Mouse (Mus musculus) bone marrow, adult 2 months (tissue): ENCODE measurements around the gene Il27. TPM values are rescaled to one million over a fixed set of nuclear protein-coding genes. Genes with fewer than 3 reads are reported as not detected.
"Not testable (repeated sequence)": the region's sequence is repeated elsewhere in the genome, so short reads cannot be mapped to it uniquely, and the experiment has no call there.

Experiments used
- H3K27ac ChIP-seq: fragments of 200-500 bp; 2 replicates; pipeline ENCODE4 v1.5.1; 2012; ENCODE audit warnings: low read depth, mild to moderate bottlenecking, control low read depth, inconsistent platforms, low read length; ENCODE audit not compliant: control insufficient read depth, poor library complexity, insufficient read depth
- H3K4me1 ChIP-seq: fragments of 200-500 bp; 2 replicates; pipeline ENCODE4 v1.6.1; 2011; ENCODE audit warnings: low read length; ENCODE audit not compliant: control insufficient read depth, insufficient read depth
- H3K4me3 ChIP-seq: fragments of 200-500 bp; replicated peaks from 2 replicates; pipeline ENCODE3; 2011; ENCODE audit warnings: mild to moderate bottlenecking, low read depth, low read length, control low read depth; ENCODE audit not compliant: control insufficient read depth
- CTCF ChIP-seq: fragments of 200-500 bp; IDR thresholded peaks from 2 replicates; pipeline ENCODE4 v1.5.1; 2011; ENCODE audit warnings: low read length, control low read depth; ENCODE audit not compliant: control insufficient read depth, insufficient read depth
- POLR2A ChIP-seq: fragments of 200-500 bp; IDR thresholded peaks from 2 replicates; pipeline ENCODE4 v1.6.1; 2011; ENCODE audit warnings: low read depth, mild to moderate bottlenecking, control low read depth, low read length, borderline replicate concordance; ENCODE audit not compliant: control insufficient read depth
- WGBS: fragments of 180-500 bp; shearing (Covaris S2); methylation state at CpG from one replicate; pipeline ENCODE4 v1.1.7; 2018; 5-methylcytosine and 5-hydroxymethylcytosine counted together
- polyA plus RNA-seq: library from polyadenylated mRNA; stranded (reverse); fragments of >200 nt; gene quantifications from 2 replicates; pipeline ENCODE4 v1.2.4, GENCODE M21; 2011; ENCODE audit warnings: low replicate concordance; ENCODE audit not compliant: missing spikeins, insufficient read depth, insufficient read length

Il27 gene
- polyA plus RNA-seq: 1.9 and 6.0 TPM in 2 replicates

DNA sequence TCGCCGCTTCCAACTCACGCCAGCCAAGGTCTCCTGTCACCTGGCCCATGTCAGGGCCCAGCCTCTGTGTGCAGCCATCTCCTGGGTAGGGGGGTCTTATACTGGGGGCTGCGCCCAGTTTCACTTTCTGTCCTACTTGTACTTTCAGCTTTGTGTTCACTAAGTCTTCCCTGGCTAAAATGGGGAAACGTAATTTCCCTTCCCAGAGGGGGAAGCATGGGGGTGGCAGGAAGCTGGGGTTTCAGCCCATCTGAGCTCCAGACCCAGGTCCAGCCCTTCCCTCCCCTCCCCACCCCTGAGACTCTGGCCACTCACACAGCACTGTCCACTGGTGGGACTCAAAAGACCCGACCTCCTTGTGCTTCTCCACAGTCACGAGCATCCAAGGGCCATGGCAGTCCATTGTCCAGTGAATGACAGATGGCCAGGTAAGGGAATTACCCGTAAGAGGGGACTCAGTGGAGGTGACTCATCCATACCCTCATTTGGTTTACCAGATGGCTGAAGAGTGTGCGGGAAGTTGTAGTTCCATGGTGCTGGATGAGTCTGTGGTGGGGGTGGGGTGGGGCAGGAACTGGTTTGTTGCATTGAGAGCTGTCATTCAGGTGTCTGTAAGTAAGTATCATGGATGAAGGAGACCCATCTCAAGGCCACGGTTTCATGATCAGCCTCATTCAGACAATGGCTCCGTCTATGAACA, at the start of gene Il27:
Gene Il27, minus strand, starts transcription at position 80 of the 700 bp plus-strand sequence.
- peaks cover 15% of the 10 kb centered on the region for H3K4me1 ChIP-seq
- no peak for TF ChIP-seq CTCF
- no peak for TF ChIP-seq POLR2A
- H3K4me3 ChIP-seq: peak within 1 kb of the TSS; percentile 41
- WGBS: 45% methylated on average over 11 of the region's 11 CpGs
- H3K27ac ChIP-seq: peak within 1 kb of the TSS; percentile 27

DNA sequence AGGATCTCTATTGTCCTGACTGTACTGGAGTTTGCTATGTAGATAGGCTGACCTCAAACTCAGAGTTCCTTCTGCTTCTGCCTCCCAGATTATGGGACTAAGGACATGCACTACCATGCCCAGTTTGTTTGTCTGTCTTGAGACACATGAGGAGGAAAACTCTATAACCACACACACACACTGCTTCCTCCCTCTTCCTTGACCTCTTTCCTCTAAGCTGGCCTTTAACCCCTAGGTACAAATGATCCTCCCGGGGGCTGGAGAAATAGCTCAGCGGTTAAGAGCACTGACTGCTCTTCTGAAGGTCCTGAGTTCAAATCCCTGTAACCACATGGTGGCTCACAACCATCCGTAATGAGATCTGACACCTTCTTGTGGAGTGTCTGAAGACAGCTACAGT, 49.6 kb upstream of the Il27 start:
- TF ChIP-seq POLR2A (no peak), CTCF (no peak)
- Histone ChIP-seq H3K4me3 (no peak overlapping the region), H3K27ac (no peak overlapping the region), H3K4me1 (no peaks in the 10 kb centered on the region; the same call in 1 of the 2 replicates)
- 48% methylated on average over 3 of the region's 3 CpGs for WGBS

GRCm38 (mm10) chr7:126643244-126643617, 48.5 kb upstream of the Il27 start:
- peak; percentile 25; the same call in 1 of the 2 replicates for TF ChIP-seq CTCF
- WGBS: 7% methylated on average over 3 of the region's 3 CpGs
- H3K4me3 ChIP-seq, H3K4me1 ChIP-seq, H3K27ac ChIP-seq: not testable (repeated sequence)

DNA sequence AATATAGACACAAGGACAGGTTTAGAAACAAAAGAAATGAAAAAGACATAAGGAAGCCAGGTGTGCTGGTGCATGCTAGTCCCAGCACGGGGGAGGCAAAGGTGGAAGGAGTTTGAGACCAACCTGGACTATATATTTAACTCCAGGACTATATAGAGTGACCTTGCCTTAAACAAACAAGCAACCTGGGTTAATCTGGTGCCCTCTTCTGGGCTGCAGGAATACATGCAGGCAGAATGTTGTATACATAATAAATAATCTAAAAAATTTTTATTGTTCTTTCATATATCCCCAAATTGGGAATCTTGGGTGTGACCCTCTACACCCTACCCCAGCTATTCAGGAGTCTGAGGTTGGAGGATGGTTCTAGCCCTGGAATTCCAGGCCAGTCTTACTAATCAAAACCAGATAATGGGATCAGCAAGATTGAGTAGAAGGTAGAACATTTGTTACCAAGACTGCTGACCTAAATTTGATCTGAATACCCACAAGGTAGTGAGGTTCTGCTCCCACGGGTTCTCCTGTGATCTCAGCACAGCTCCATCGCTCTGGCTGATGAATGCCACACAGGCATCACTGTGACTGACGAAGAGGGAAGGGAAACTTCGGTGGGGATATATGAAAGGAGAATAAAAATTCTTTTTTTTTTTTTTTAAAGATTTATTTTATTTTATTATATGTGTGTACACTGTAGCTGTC, 48.0 kb upstream of the Il27 start:
- Histone ChIP-seq H3K4me1 (no peaks in the 10 kb centered on the region; the same call in 1 of the 2 replicates), H3K27ac (no peak overlapping the region), H3K4me3 (no peak overlapping the region)
- WGBS: 61% methylated on average over 5 of the region's 5 CpGs
- no peak for TF ChIP-seq CTCF
- no peak for TF ChIP-seq POLR2A

- Histone ChIP-seq H3K4me1 (no peaks in the 10 kb centered on the region), H3K27ac (no peak overlapping the region)
- 17% methylated on average over 4 of the region's 4 CpGs for WGBS
Observed at GRCm38 (mm10) chr7:126636733-126637520, 42.2 kb upstream of the Il27 start.

GRCm38 (mm10) chr7:126635375-126635774, 40.6 kb upstream of the Il27 start:
- Histone ChIP-seq H3K4me3 (no peak overlapping the region), H3K4me1 (no peaks in the 10 kb centered on the region)
- TF ChIP-seq POLR2A (no peak), CTCF (no peak)

More at GRCm38 (mm10) chr7:126636733-126637520, 42.2 kb upstream of the Il27 start:
- H3K4me3 ChIP-seq: no peak overlapping the region
- TF ChIP-seq POLR2A (no peak), CTCF (peak; percentile 60)

DNA sequence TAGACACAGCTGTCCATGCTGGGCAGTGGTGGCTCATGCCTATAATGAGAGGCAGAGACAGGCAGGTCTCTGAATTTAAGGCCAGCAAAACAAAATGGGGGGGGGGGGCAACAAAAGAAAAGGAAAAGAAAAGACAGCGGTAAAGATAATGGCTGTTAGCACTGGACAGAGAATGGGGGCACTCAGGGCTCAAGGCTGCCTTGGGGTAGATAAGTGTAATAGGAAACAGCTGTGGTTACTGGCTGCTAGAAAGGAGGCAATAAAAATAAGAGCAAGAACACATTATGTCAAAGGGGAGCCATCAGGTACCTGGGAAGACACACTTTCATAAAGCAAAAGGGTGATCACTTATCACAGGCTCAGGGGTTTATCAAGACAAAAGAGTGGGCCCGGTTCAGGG, 37.7 kb upstream of the Il27 start:
- WGBS: 27% methylated on average over 2 of the region's 2 CpGs

More at GRCm38 (mm10) chr7:126635375-126635774, 40.6 kb upstream of the Il27 start:
- no peak overlapping the region for H3K27ac ChIP-seq

More for the DNA sequence above, 37.7 kb upstream of the Il27 start:
- no peak overlapping the region for H3K27ac ChIP-seq
- no peaks in the 10 kb centered on the region; the same call in 1 of the 2 replicates for H3K4me1 ChIP-seq
- no peak overlapping the region for H3K4me3 ChIP-seq
- no peak for TF ChIP-seq CTCF
- TF ChIP-seq POLR2A: no peak
